In the genomic region with DNA sequence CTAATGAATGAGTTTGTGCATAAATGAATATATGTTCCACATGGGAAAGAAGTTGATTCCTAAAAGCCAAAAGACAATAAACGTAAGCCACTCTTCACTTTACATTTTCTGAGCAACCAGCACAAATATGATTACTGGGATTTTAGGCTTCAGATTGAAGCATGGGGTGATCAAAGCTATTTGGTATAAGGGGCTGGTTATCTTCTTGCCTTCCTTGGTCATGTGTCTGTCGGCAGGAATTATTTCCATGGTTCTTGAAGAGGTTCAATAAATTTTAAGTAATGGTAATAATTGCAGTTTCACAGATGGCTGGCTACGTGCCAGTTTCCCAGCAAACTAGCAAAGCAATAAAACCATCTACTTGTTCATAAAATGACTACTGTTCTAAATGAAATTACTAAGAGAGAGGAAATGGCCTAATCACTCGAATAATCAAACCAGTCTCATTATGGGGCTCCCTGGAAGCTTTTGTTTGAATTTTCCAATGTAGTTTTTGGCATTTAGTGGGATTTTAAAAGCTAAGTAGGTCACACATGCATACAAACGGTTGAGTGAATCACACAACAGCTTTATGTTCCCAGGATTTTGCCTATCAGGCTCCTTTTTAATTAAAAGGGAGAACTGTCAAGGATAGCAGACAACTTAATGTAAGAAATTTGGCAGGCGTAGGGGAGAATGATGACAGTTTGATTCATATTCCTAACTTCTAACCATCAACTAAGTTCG, we compare ENCODE assay signal across 11 mouse cellular contexts.
DNase-seq lines count a peak whose midpoint lies in the region; ATAC-seq and TF ChIP-seq lines count a peak whose summit lies in the region.
"Had no signal": no experiment of that assay in that cellular context is flagged by ENCODE, and none has a peak within 500 bp of the region (broad histone marks: within the 10 kb centered on the region; RNA-seq: fewer than 3 reads in every experiment).

No protein-coding gene starts in this region.

- no peak overlapping the region for H3K4me2 ChIP-seq in limb, embryonic 11.5 days (ENCODE audit: low read depth, severe bottlenecking)
- H3K4me2 ChIP-seq in forebrain, postnatal 0 days (ENCODE audit: low read depth) = no peak overlapping the region
- H3K4me2 ChIP-seq: heart, embryonic 11.5 days had no signal

- no peaks in the 10 kb centered on the region for H3K27me3 ChIP-seq in limb, embryonic 11.5 days (ENCODE audit: control insufficient read depth, insufficient read depth, low read length)
- H3K27me3 ChIP-seq in limb, embryonic 10.5 days (ENCODE audit: low read depth, poor library complexity, severe bottlenecking) = no peaks in the 10 kb centered on the region
- no peaks in the 10 kb centered on the region for H3K27me3 ChIP-seq in forebrain, postnatal 0 days (ENCODE audit: insufficient read depth, low read length)

- intact Hi-C loops in gastrocnemius, postnatal 14 days (cut with DNase I; ENCODE audit: low total_unique reads) = loop anchor here (10.0 kb wide), 1 partner anchor 419 kb away; no protein-coding TSS in a partner anchor
- intact Hi-C loops in heart, postnatal 36 days (cut with DNase I) = loop anchor here (1.0 to 2.0 kb wide), 3 partner anchors 193 to 413 kb away; no protein-coding TSS in a partner anchor

- no peaks in the 10 kb centered on the region for H3K9me3 ChIP-seq in limb, embryonic 11.5 days (ENCODE audit: control insufficient read depth, low read length)
- H3K9me3 ChIP-seq in limb, embryonic 10.5 days (replicated peaks) = no peaks in the 10 kb centered on the region
- no peaks in the 10 kb centered on the region for H3K9me3 ChIP-seq in forebrain, postnatal 0 days (ENCODE audit: low read length)

- DNase-seq in gastrocnemius, postnatal 14 days = peak; percentile 11
- DNase-seq in gastrocnemius, adult 8-10 months (ENCODE audit: low spot score in 2 of 2) = no peak
- DNase-seq in limb, embryonic 11.5 days (ENCODE audit: low spot score) = peak; percentile 32
- DNase-seq in limb, embryonic 10.5 days (ENCODE audit: low spot score) = no peak
- DNase-seq in forebrain, postnatal 0 days = peak; percentile 68
- DNase-seq in layer of hippocampus, postnatal 10 days (ENCODE audit: low spot score in 2 of 2) = peak; percentile 28 to 49
- DNase-seq in heart, postnatal 36 days = no peak
- no peak for DNase-seq in adrenal gland, adult 2 months

- WGBS in limb, embryonic 11.5 days = 33% methylated on average over 7 of the region's 7 CpGs
- 52% methylated on average over 7 of the region's 7 CpGs for WGBS in limb, embryonic 10.5 days
- WGBS in forebrain, postnatal 0 days = 33% methylated on average over 7 of the region's 7 CpGs

- no peak overlapping the region for H3K27ac ChIP-seq in limb, embryonic 11.5 days (replicated peaks; ENCODE audit: low read depth, low read length)
- no peak overlapping the region for H3K27ac ChIP-seq in limb, embryonic 10.5 days
- H3K27ac ChIP-seq in forebrain, postnatal 0 days (ENCODE audit: low read depth, low read length) = 0 out of 2 replicates have a peak overlapping the region, but pooled peaks have one; percentile 0
- H3K27ac ChIP-seq: liver, embryonic 14.5 days had no signal

- H3K4me3 ChIP-seq in limb, embryonic 11.5 days (ENCODE audit: low read depth, low read length) = no peak overlapping the region
- no peak overlapping the region for H3K4me3 ChIP-seq in limb, embryonic 10.5 days
- no peak overlapping the region for H3K4me3 ChIP-seq in forebrain, postnatal 0 days (ENCODE audit: low read depth, low read length)
- H3K4me3 ChIP-seq: erythroblast, embryonic 14.5 days had no signal

- no peak; the same call in 1 of the 2 replicates for ATAC-seq in limb, embryonic 11.5 days (ENCODE audit: insufficient number of reproducible peaks, low FRiP score, low TSS enrichment, low read depth)
- ATAC-seq in forebrain, postnatal 0 days = peak; percentile 78

- no peaks in the 10 kb centered on the region for H3K4me1 ChIP-seq in limb, embryonic 11.5 days (ENCODE audit: control insufficient read depth, insufficient read depth, low read length)
- peaks cover 19% of the 10 kb centered on the region for H3K4me1 ChIP-seq in limb, embryonic 10.5 days
- 0 out of 2 replicates have a peak, but pooled peaks cover 5% of the 10 kb centered on the region for H3K4me1 ChIP-seq in forebrain, postnatal 0 days (ENCODE audit: insufficient read depth)

- no peak for TF ChIP-seq CTCF in forebrain, postnatal 0 days (IDR thresholded peaks at IDR 0.05; ENCODE audit: low read depth)

- H3K36me3 ChIP-seq in limb, embryonic 11.5 days (ENCODE audit: control insufficient read depth, insufficient read depth, low read length) = no peaks in the 10 kb centered on the region
- no peaks in the 10 kb centered on the region for H3K36me3 ChIP-seq in limb, embryonic 10.5 days
- no peaks in the 10 kb centered on the region for H3K36me3 ChIP-seq in forebrain, postnatal 0 days (ENCODE audit: insufficient read depth)

- no peak overlapping the region for H3K9ac ChIP-seq in limb, embryonic 11.5 days (ENCODE audit: low read length)
- H3K9ac ChIP-seq in forebrain, postnatal 0 days = no peak overlapping the region
- H3K9ac ChIP-seq: liver, embryonic 14.5 days had no signal

Comparison
In these comparisons a context has a peak if more than half of its experiments do, and no peak if none do; other contexts are left out.
1. DNase-seq: peak in gastrocnemius, postnatal 14 days (single experiment), limb, embryonic 11.5 days (single experiment), forebrain, postnatal 0 days (single experiment) and layer of hippocampus, postnatal 10 days (2 of 2); none in gastrocnemius, adult 8-10 months (0 of 2), limb, embryonic 10.5 days (single experiment), heart, postnatal 36 days (0 of 2) and adrenal gland, adult 2 months (single experiment).